Mouse (Mus musculus): Measurements from ENCODE around the gene Olfr469. TPM values are rescaled to one million over a fixed set of nuclear protein-coding genes. Genes with fewer than 3 reads are reported as not detected.

Olfr469 gene
- polyA plus RNA-seq, 1 experiment from 2014 or later: not detected

GRCm38 (mm10) chr7:107787977-107788620, 37.2 kb downstream of the Olfr469 start:
- H3K27ac ChIP-seq (ENCODE audit: low read depth): no peak overlapping the region
- whole genome bisulfite sequencing: 57% methylated on average over 3 of the region's 3 CpGs
- no peaks in the 10 kb centered on the region for H3K36me3 ChIP-seq (ENCODE audit: control insufficient read depth, insufficient read depth, low read length)
- H3K9ac ChIP-seq (ENCODE audit: low read length): no peak overlapping the region
- no peaks in the 10 kb centered on the region for H3K4me1 ChIP-seq (replicated peaks; ENCODE audit: control insufficient read depth, insufficient read depth, low read length)
- no peak for ATAC-seq (replicated peaks; ENCODE audit: low FRiP score, low TSS enrichment, low read depth)
- DNase-seq (ENCODE audit: low spot score): no peak
- no peak overlapping the region for H3K4me2 ChIP-seq (ENCODE audit: low read length)
- H3K27me3 ChIP-seq (replicated peaks; ENCODE audit: control insufficient read depth, insufficient read depth, low read length): no peaks in the 10 kb centered on the region
- no peaks in the 10 kb centered on the region for H3K9me3 ChIP-seq (ENCODE audit: control insufficient read depth, low read length)
- no peak overlapping the region for H3K4me3 ChIP-seq (ENCODE audit: low read depth, low read length)

GRCm38 (mm10) chr7:107779611-107780010, 45.7 kb downstream of the Olfr469 start:
- H3K27ac ChIP-seq (ENCODE audit: low read depth): no peak overlapping the region
- H3K27me3 ChIP-seq (replicated peaks; ENCODE audit: control insufficient read depth, insufficient read depth, low read length): no peaks in the 10 kb centered on the region
- no peak overlapping the region for H3K9ac ChIP-seq (ENCODE audit: low read length)
- no peak overlapping the region for H3K4me3 ChIP-seq (ENCODE audit: low read depth, low read length)
- no peak overlapping the region for H3K4me2 ChIP-seq (ENCODE audit: low read length)
- no peaks in the 10 kb centered on the region for H3K4me1 ChIP-seq (replicated peaks; ENCODE audit: control insufficient read depth, insufficient read depth, low read length)
- no peaks in the 10 kb centered on the region for H3K36me3 ChIP-seq (ENCODE audit: control insufficient read depth, insufficient read depth, low read length)
- 43% methylated on average over 4 of the region's 4 CpGs for WGBS
- ATAC-seq (replicated peaks; ENCODE audit: low FRiP score, low TSS enrichment, low read depth) (no peak), DNase-seq (ENCODE audit: low spot score) (no peak)
- H3K9me3 ChIP-seq (ENCODE audit: control insufficient read depth, low read length): no peaks in the 10 kb centered on the region

- ATAC-seq (replicated peaks; ENCODE audit: low FRiP score, low TSS enrichment, low read depth): no peak
- Histone ChIP-seq H3K9ac (ENCODE audit: low read length) (no peak overlapping the region), H3K36me3 (ENCODE audit: control insufficient read depth, insufficient read depth, low read length) (no peaks in the 10 kb centered on the region), H3K4me1 (replicated peaks; ENCODE audit: control insufficient read depth, insufficient read depth, low read length) (no peaks in the 10 kb centered on the region), H3K9me3 (ENCODE audit: control insufficient read depth, low read length) (no peaks in the 10 kb centered on the region), H3K27me3 (replicated peaks; ENCODE audit: control insufficient read depth, insufficient read depth, low read length) (no peaks in the 10 kb centered on the region), H3K4me2 (ENCODE audit: low read length) (no peak overlapping the region), H3K27ac (ENCODE audit: low read depth) (no peak overlapping the region), H3K4me3 (ENCODE audit: low read depth, low read length) (no peak overlapping the region)
- WGBS: 56% methylated on average over 1 of the region's 1 CpGs
- no peak for DNase-seq (ENCODE audit: low spot score)
Measured at GRCm38 (mm10) chr7:107778216-107778615, 47.1 kb downstream of the Olfr469 start.

GRCm38 (mm10) chr7:107770812-107771211, 54.5 kb downstream of the Olfr469 start:
- no peak for ATAC-seq (replicated peaks; ENCODE audit: low FRiP score, low TSS enrichment, low read depth)
- DNase-seq (ENCODE audit: low spot score): no peak
- no peaks in the 10 kb centered on the region for H3K9me3 ChIP-seq (ENCODE audit: control insufficient read depth, low read length)
- H3K27ac ChIP-seq (ENCODE audit: low read depth): no peak overlapping the region
- H3K36me3 ChIP-seq (ENCODE audit: control insufficient read depth, insufficient read depth, low read length): no peaks in the 10 kb centered on the region
- 65% methylated on average over 6 of the region's 6 CpGs for WGBS
- no peak overlapping the region for H3K4me3 ChIP-seq (ENCODE audit: low read depth, low read length)
- no peak overlapping the region for H3K4me2 ChIP-seq (ENCODE audit: low read length)
- no peaks in the 10 kb centered on the region for H3K4me1 ChIP-seq (replicated peaks; ENCODE audit: control insufficient read depth, insufficient read depth, low read length)
- no peaks in the 10 kb centered on the region for H3K27me3 ChIP-seq (replicated peaks; ENCODE audit: control insufficient read depth, insufficient read depth, low read length)
- H3K9ac ChIP-seq (ENCODE audit: low read length): no peak overlapping the region

Other genes starting within 250 kb of the Olfr469 start
- gene Ppfibp2, start 230.3 kb downstream of the Olfr469 start, polyA plus RNA-seq (2014; fragmentation: Nextera tagmentation; extraction: Ambion mirVana): 11.2 and 12.8 TPM in 2 replicates
- gene 5330417H12Rik, start 200.4 kb downstream of the Olfr469 start, polyA plus RNA-seq (2014; fragmentation: Nextera tagmentation; extraction: Ambion mirVana): not detected in 2 replicates
- gene Cyb5r2, start 67.5 kb downstream of the Olfr469 start, polyA plus RNA-seq (2014; fragmentation: Nextera tagmentation; extraction: Ambion mirVana): 0.31 and 0.40 TPM in 2 replicates
- gene Ovch2, start 24.3 kb downstream of the Olfr469 start, polyA plus RNA-seq (2014; fragmentation: Nextera tagmentation; extraction: Ambion mirVana): not detected in 2 replicates
- gene Olfr467, start 13.3 kb downstream of the Olfr469 start, polyA plus RNA-seq (2014; fragmentation: Nextera tagmentation; extraction: Ambion mirVana): not detected in 2 replicates
- not detected in 2 replicates for gene Olfr470, start 21.9 kb upstream of the Olfr469 start, polyA plus RNA-seq (2014; fragmentation: Nextera tagmentation; extraction: Ambion mirVana)
- gene Olfr472, start 72.4 kb upstream of the Olfr469 start, polyA plus RNA-seq (2014; fragmentation: Nextera tagmentation; extraction: Ambion mirVana): not detected in 2 replicates
- not detected in 2 replicates for gene Olfr473, start 104.9 kb upstream of the Olfr469 start, polyA plus RNA-seq (2014; fragmentation: Nextera tagmentation; extraction: Ambion mirVana)
- not detected in 2 replicates for gene Olfr474, start 129.1 kb upstream of the Olfr469 start, polyA plus RNA-seq (2014; fragmentation: Nextera tagmentation; extraction: Ambion mirVana)
- not detected in 2 replicates for gene Olfr476, start 139.3 kb upstream of the Olfr469 start, polyA plus RNA-seq (2014; fragmentation: Nextera tagmentation; extraction: Ambion mirVana)
- not detected in 2 replicates for gene Olfr477, start 161.2 kb upstream of the Olfr469 start, polyA plus RNA-seq (2014; fragmentation: Nextera tagmentation; extraction: Ambion mirVana)
- not detected in 2 replicates for gene Olfr478, start 208.4 kb upstream of the Olfr469 start, polyA plus RNA-seq (2014; fragmentation: Nextera tagmentation; extraction: Ambion mirVana)
- not detected in 2 replicates for gene Olfr479, start 225.2 kb upstream of the Olfr469 start, polyA plus RNA-seq (2014; fragmentation: Nextera tagmentation; extraction: Ambion mirVana)
- not detected in 2 replicates for gene Olfr480, start 241.8 kb upstream of the Olfr469 start, polyA plus RNA-seq (2014; fragmentation: Nextera tagmentation; extraction: Ambion mirVana)

All from intestine, embryonic 14.5 days (tissue).